Mouse (Mus musculus) erythroblast, embryonic 14.5 days (primary cell): ENCODE measurements at regions not wholly inside any gene's neighbourhood (a gene's known extent, or its start where the extent isn't known, plus 50 kb on each side); places are given as distances from the start of the nearest gene placed in this dataset.

Experiments
- GATA1 ChIP-seq: IDR thresholded peaks from 2 replicates; pipeline ENCODE4 v1.6.1; 2012; ENCODE audit warnings: low read length, inconsistent platforms, mixed read lengths
- TAL1 ChIP-seq: IDR thresholded peaks from 3 replicates; pipeline ENCODE4 v1.6.1; 2012; ENCODE audit warnings: low read length, inconsistent platforms, mixed read lengths

DNA sequence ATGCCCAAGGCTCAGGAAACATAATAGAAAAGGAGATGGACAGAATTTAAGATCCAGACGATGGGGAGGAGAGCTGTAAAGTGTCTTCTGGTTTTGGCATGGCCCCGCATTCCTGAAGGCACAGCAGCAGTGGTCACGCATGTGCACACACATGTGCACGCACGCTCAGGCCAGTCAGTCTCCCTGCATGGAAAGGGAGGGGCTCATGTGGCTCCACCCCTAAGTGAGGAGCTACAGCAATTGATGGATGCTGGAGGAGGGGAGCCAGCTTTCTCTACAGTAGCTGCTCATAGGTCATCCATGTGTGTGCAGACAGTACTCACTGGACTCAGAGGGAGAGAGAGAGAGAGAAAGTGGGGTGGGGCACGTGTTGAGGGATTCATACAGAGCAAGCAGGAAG, 56.6 kb upstream of the Plekha5 start:
- TF ChIP-seq GATA1 = no peak
- no peak for TF ChIP-seq TAL1
